In genomic region chr5:130204560-130204959, GRCm38 (mm10) we compare ENCODE assay signal across 17 mouse cellular contexts. TPM values are rescaled to one million over a fixed set of nuclear protein-coding genes. Genes with fewer than 3 reads are reported as not detected.
DNase-seq lines count a peak whose midpoint lies in the region; ATAC-seq and TF ChIP-seq lines count a peak whose summit lies in the region.
"Had no signal": no experiment of that assay in that cellular context is flagged by ENCODE, and none has a peak within 500 bp of the region (broad histone marks: within the 10 kb centered on the region; RNA-seq: fewer than 3 reads in every experiment).

No protein-coding gene starts in this region.

- H3K79me2 ChIP-seq in liver, adult 2 months (ENCODE audit: control insufficient read depth, insufficient read depth, low read length), result 0 out of 2 replicates have a peak, but pooled peaks cover 3% of the 10 kb centered on the region

- peaks cover 15% of the 10 kb centered on the region; the same call in 1 of the 2 replicates for H3K36me3 ChIP-seq in liver, adult 2 months (ENCODE audit: control insufficient read depth, insufficient read depth, low read length)
- peaks cover 22% of the 10 kb centered on the region for H3K36me3 ChIP-seq in liver, embryonic 11.5 days (ENCODE audit: control insufficient read depth, insufficient read depth, low read length)

- H3K27me3 ChIP-seq in liver, adult 2 months (ENCODE audit: control insufficient read depth, insufficient read depth, low read length), result no peaks in the 10 kb centered on the region
- no peaks in the 10 kb centered on the region for H3K27me3 ChIP-seq in liver, embryonic 11.5 days (replicated peaks; ENCODE audit: control insufficient read depth, insufficient read depth, low read length)
- H3K27me3 ChIP-seq: embryonic facial prominence, embryonic 15.5 days; liver, embryonic 15.5 days; midbrain, embryonic 13.5 days had no signal

- H3K4me1 ChIP-seq in liver, adult 2 months (ENCODE audit: control insufficient read depth, insufficient read depth, low read length), result peaks cover 30% of the 10 kb centered on the region
- no peaks in the 10 kb centered on the region for H3K4me1 ChIP-seq in liver, embryonic 11.5 days (replicated peaks; ENCODE audit: control insufficient read depth, insufficient read depth, low read length)
- H3K4me1 ChIP-seq in bone marrow macrophage, adult 2 months (ENCODE audit: control insufficient read depth, insufficient read depth, low read length), result peaks cover 24% of the 10 kb centered on the region
- H3K4me1 ChIP-seq: embryonic facial prominence, embryonic 15.5 days; midbrain, embryonic 13.5 days had no signal

- no peaks in the 10 kb centered on the region for H3K9me3 ChIP-seq in liver, embryonic 11.5 days (ENCODE audit: control insufficient read depth, low read length)
- H3K9me3 ChIP-seq: embryonic facial prominence, embryonic 15.5 days; liver, embryonic 15.5 days; midbrain, embryonic 13.5 days had no signal

- 85% methylated on average over 6 of the region's 6 CpGs for WGBS in liver, adult 2 months
- WGBS in liver, embryonic 11.5 days, result 81% methylated on average over 6 of the region's 6 CpGs

- no peak for ATAC-seq in liver, embryonic 11.5 days (replicated peaks; ENCODE audit: low FRiP score)
- ATAC-seq: midbrain, embryonic 13.5 days had no signal

- no peak overlapping the region for H3K9ac ChIP-seq in liver, adult 2 months (ENCODE audit: low read depth, low read length)
- no peak overlapping the region for H3K9ac ChIP-seq in liver, embryonic 11.5 days (ENCODE audit: low read depth, low read length)
- H3K9ac ChIP-seq: embryonic facial prominence, embryonic 15.5 days; liver, embryonic 15.5 days; midbrain, embryonic 13.5 days had no signal

- DNase-seq in liver, adult 2 months (ENCODE audit: extremely low read depth, low read depth, low spot score), result no peak
- DNase-seq in liver, embryonic 11.5 days (ENCODE audit: low spot score), result no peak
- peak; percentile 63 for DNase-seq in CD4-positive, CD25-positive, alpha-beta regulatory T cell, adult 2 months (ENCODE audit: low read depth, low spot score)
- DNase-seq in naive thymus-derived CD4-positive, alpha-beta T cell, adult 2 months (ENCODE audit: low read depth), result peak; percentile 75
- no peak for DNase-seq in frontal cortex, postnatal 10 days (ENCODE audit: low spot score in 2 of 2)
- DNase-seq in adrenal gland, postnatal 36 days, result no peak
- DNase-seq: cerebellum, postnatal 14 days; embryo, embryonic 11 days; gastrocnemius, postnatal 25 days; left cerebral cortex, postnatal 4 days; spleen, adult 18-20 months; thymus, postnatal 36 days had no signal

- no peak overlapping the region for H3K4me3 ChIP-seq in liver, adult 2 months (ENCODE audit: insufficient read depth, low read depth, low read length)
- H3K4me3 ChIP-seq in liver, embryonic 11.5 days (ENCODE audit: low read depth, low read length), result no peak overlapping the region
- no peak overlapping the region for H3K4me3 ChIP-seq in bone marrow macrophage, adult 2 months (ENCODE audit: insufficient read depth, low read length)
- H3K4me3 ChIP-seq: embryonic facial prominence, embryonic 15.5 days; liver, embryonic 15.5 days; midbrain, embryonic 13.5 days had no signal

- no peak for TF ChIP-seq CTCF in liver, adult 2 months (IDR thresholded peaks at IDR 0.05; ENCODE audit: low read depth, low read length)
- no peak for TF ChIP-seq CTCF in bone marrow macrophage, adult 2 months (IDR thresholded peaks at IDR 0.05; ENCODE audit: low read depth, low read length)

- no peak for TF ChIP-seq POLR2A in liver, adult 2 months (IDR thresholded peaks at IDR 0.05; ENCODE audit: extremely low read depth, insufficient read depth, low read length)
- no peak for TF ChIP-seq POLR2A in bone marrow macrophage, adult 2 months (IDR thresholded peaks at IDR 0.05; ENCODE audit: borderline replicate concordance, low read depth, low read length)

- H3K4me2 ChIP-seq in liver, embryonic 11.5 days, result no peak overlapping the region
- H3K4me2 ChIP-seq: embryonic facial prominence, embryonic 15.5 days; liver, embryonic 15.5 days; midbrain, embryonic 13.5 days had no signal

- H3K27ac ChIP-seq in liver, adult 2 months (replicated peaks; ENCODE audit: insufficient read depth, low read depth, low read length), result peak overlapping the region; percentile 42
- H3K27ac ChIP-seq in liver, embryonic 11.5 days (ENCODE audit: low read depth, low read length), result no peak overlapping the region
- peak overlapping the region; percentile 45 for H3K27ac ChIP-seq in bone marrow macrophage, adult 2 months (ENCODE audit: insufficient read depth, low read depth, low read length)
- H3K27ac ChIP-seq: embryonic facial prominence, embryonic 15.5 days; midbrain, embryonic 13.5 days; stomach, postnatal 0 days had no signal

RNA-seq across cellular contexts. Expression of gene Tmem248, which starts 12.3 kb away (rescaled TPM):
- 19.8 and 26.6 TPM in 2 replicates for total RNA-seq in liver, adult 2 months (2014; rRNA removed)
- polyA plus RNA-seq in liver, adult 2 months (2012; rRNA removed), result 28.9 and 34.3 TPM in 2 replicates
- polyA plus RNA-seq in liver, embryonic 11.5 days (2014; fragmentation: Nextera tagmentation; extraction: Ambion mirVana), result 43.3 and 49.0 TPM in 2 replicates
- 30.3 and 33.4 TPM in 2 replicates for polyA plus RNA-seq in bone marrow macrophage, adult 2 months (2012; ENCODE audit: insufficient read depth, insufficient read length, missing spikeins)
- 10 to 100 TPM; 68.0 to 74.2 TPM for total RNA-seq in adrenal gland, postnatal 36 days (2021)

RNA-seq across cellular contexts. Expression of gene Rabgef1, which starts 33.0 kb away (rescaled TPM):
- 11.4 and 13.1 TPM in 2 replicates for total RNA-seq in liver, adult 2 months (2014; rRNA removed)
- polyA plus RNA-seq in liver, adult 2 months (2012; rRNA removed), result 8.3 and 11.8 TPM in 2 replicates
- polyA plus RNA-seq in liver, embryonic 11.5 days (2014; fragmentation: Nextera tagmentation; extraction: Ambion mirVana), result 39.6 and 41.1 TPM in 2 replicates
- 22.3 and 25.4 TPM in 2 replicates for polyA plus RNA-seq in bone marrow macrophage, adult 2 months (2012; ENCODE audit: insufficient read depth, insufficient read length, missing spikeins)
- 10 to 100 TPM; 39.3 to 47.9 TPM for total RNA-seq in adrenal gland, postnatal 36 days (2021)

RNA-seq across cellular contexts. Expression of gene Sbds, which starts 50.8 kb away (rescaled TPM):
- total RNA-seq in liver, adult 2 months (2014; rRNA removed), result 36.9 and 42.5 TPM in 2 replicates
- polyA plus RNA-seq in liver, adult 2 months (2012; rRNA removed), result 25.9 and 29.4 TPM in 2 replicates
- polyA plus RNA-seq in liver, embryonic 11.5 days (2014; fragmentation: Nextera tagmentation; extraction: Ambion mirVana), result 80.5 and 83.7 TPM in 2 replicates
- 87.1 and 111 TPM in 2 replicates for polyA plus RNA-seq in bone marrow macrophage, adult 2 months (2012; ENCODE audit: insufficient read depth, insufficient read length, missing spikeins)
- total RNA-seq in adrenal gland, postnatal 36 days (2021), result 100 to 1,000 TPM; 109 TPM

RNA-seq across cellular contexts. Expression of gene Tyw1, which starts 50.9 kb away (rescaled TPM):
- 12.8 and 13.3 TPM in 2 replicates for total RNA-seq in liver, adult 2 months (2014; rRNA removed)
- polyA plus RNA-seq in liver, adult 2 months (2012; rRNA removed), result 6.8 and 8.0 TPM in 2 replicates
- polyA plus RNA-seq in liver, embryonic 11.5 days (2014; fragmentation: Nextera tagmentation; extraction: Ambion mirVana), result 28.5 and 32.2 TPM in 2 replicates
- 12.3 and 12.7 TPM in 2 replicates for polyA plus RNA-seq in bone marrow macrophage, adult 2 months (2012; ENCODE audit: insufficient read depth, insufficient read length, missing spikeins)
- total RNA-seq in adrenal gland, postnatal 36 days (2021), result 10 to 100 TPM; 28.1 to 32.3 TPM

RNA-seq across cellular contexts. Expression of gene Kctd7, which starts 59.9 kb away (rescaled TPM):
- total RNA-seq in liver, adult 2 months (2014; rRNA removed), result 2.0 and 2.8 TPM in 2 replicates
- polyA plus RNA-seq in liver, adult 2 months (2012; rRNA removed), result 3.6 and 4.0 TPM in 2 replicates
- 8.5 TPM in 2 replicates for polyA plus RNA-seq in liver, embryonic 11.5 days (2014; fragmentation: Nextera tagmentation; extraction: Ambion mirVana)
- polyA plus RNA-seq in bone marrow macrophage, adult 2 months (2012; ENCODE audit: insufficient read depth, insufficient read length, missing spikeins), result 4.8 and 5.8 TPM in 2 replicates
- total RNA-seq in adrenal gland, postnatal 36 days (2021), result 10 to 100 TPM in 1 of 2 experiments, 1 to 10 TPM in 1; 8.6 to 14.6 TPM

Comparison
In these comparisons a context has a peak if more than half of its experiments do, and no peak if none do; other contexts are left out.
1. DNase-seq: peak in CD4-positive, CD25-positive, alpha-beta regulatory T cell, adult 2 months (single experiment) and naive thymus-derived CD4-positive, alpha-beta T cell, adult 2 months (single experiment); none in liver, adult 2 months (single experiment), liver, embryonic 11.5 days (single experiment), frontal cortex, postnatal 10 days (0 of 2) and adrenal gland, postnatal 36 days (0 of 2).